Mouse (Mus musculus) embryonic fibroblast, embryonic 13.5 days (primary cell): Measurements from ENCODE around the gene Uaca. TPM values are rescaled to one million over a fixed set of nuclear protein-coding genes. Genes with fewer than 3 reads are reported as not detected.

Experiments
- H3K27ac ChIP-seq: 2 replicates; pipeline ENCODE4 v1.5.1; 2012; ENCODE audit warnings: low read length, control low read depth, inconsistent platforms; ENCODE audit not compliant: insufficient read depth
- H3K4me1 ChIP-seq: 2 replicates; pipeline ENCODE4 v1.6.1; 2011; ENCODE audit warnings: low read length; ENCODE audit not compliant: control insufficient read depth, insufficient read depth
- H3K4me3 ChIP-seq: 2 replicates; pipeline ENCODE4 v1.5.1; 2011; ENCODE audit warnings: mild to moderate bottlenecking, control low read depth, low read length; ENCODE audit not compliant: insufficient read depth
- CTCF ChIP-seq: IDR thresholded peaks from 2 replicates; pipeline ENCODE4 v1.5.1; 2011; ENCODE audit warnings: mild to moderate bottlenecking, control low read depth, low read length, moderate library complexity, borderline replicate concordance; ENCODE audit not compliant: insufficient read depth
- POLR2A ChIP-seq: IDR thresholded peaks from 2 replicates; pipeline ENCODE4 v1.6.1; 2011; ENCODE audit warnings: low read depth, mild to moderate bottlenecking, control low read depth, low read length, moderate library complexity
- polyA plus RNA-seq: library from polyadenylated mRNA; stranded (reverse); fragments of >200 nt; gene quantifications from 2 replicates; pipeline ENCODE4 v1.2.4, GENCODE M21; 2011; ENCODE audit warnings: low read depth; ENCODE audit not compliant: missing spikeins, insufficient read length

The Uaca gene
- polyA plus RNA-seq, 1 experiment, result 15.1 TPM

DNA sequence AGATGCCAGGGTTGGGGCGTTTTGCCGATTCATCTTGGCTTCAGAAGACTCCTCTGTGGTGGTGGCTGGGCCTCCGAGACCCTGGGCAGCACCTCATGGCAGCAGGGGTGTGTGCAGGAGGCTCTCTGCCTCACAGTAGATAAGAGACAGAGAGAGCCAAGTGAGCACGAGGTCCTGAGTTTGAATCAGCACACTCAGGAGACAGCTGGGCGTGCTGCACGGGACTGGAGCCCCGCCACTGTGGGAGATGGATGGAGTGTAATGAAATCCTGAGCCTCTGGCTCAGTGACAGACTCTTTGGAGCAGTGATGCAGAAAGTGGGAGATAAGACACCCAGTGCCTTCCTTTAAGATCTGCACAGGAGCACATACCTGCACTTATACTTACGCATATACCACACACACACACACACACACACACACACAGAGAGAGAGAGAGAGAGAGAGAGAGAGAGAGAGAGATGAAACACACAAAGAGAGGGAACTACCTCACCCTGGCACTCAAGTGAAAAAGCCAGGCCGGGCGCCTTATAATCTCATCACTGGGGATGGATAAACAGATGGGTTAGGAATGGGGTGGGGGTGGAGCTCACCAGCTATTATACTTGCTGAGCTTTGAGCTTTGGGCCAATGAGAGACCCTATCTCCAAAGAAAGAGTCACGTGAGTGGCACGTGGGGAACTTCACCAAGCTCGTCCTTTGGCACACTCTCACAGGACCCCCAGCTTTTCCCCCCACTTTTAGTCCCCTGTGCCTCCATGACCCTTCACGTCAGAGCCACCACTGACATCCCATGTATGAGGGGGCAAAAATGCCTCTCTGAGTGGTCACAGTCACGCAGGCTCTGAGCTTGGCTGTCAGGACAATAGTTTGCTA, 37.2 kb upstream of the Uaca start:
- TF ChIP-seq CTCF, result no peak
- TF ChIP-seq POLR2A, result no peak
- Histone ChIP-seq H3K4me3 (no peak overlapping the region), H3K27ac (no peak overlapping the region), H3K4me1 (peaks cover 4% of the 10 kb centered on the region)

DNA sequence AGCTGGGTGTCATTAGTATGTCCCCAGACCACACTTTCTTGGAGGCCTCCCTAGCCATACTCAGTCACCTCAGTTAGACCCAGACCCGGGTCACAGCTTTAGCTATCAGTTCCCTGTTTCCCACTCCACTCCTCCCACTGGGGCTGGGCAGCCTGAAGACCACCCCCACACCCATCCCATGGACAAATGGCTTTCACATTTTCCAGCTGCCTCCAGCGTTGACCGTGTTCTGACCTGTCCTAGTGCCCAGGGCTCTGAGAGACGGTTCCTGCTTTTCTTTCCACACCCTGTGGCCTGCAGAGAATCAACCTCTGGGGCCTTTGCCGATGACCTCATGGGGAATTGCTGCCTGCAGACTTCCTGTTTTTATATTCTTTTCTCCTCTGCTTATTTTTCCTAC, 36.5 kb upstream of the Uaca start:
- no peak overlapping the region for H3K27ac ChIP-seq
- TF ChIP-seq POLR2A, result no peak
- TF ChIP-seq CTCF, result no peak
- peaks cover 4% of the 10 kb centered on the region for H3K4me1 ChIP-seq
- H3K4me3 ChIP-seq, result no peak overlapping the region

DNA sequence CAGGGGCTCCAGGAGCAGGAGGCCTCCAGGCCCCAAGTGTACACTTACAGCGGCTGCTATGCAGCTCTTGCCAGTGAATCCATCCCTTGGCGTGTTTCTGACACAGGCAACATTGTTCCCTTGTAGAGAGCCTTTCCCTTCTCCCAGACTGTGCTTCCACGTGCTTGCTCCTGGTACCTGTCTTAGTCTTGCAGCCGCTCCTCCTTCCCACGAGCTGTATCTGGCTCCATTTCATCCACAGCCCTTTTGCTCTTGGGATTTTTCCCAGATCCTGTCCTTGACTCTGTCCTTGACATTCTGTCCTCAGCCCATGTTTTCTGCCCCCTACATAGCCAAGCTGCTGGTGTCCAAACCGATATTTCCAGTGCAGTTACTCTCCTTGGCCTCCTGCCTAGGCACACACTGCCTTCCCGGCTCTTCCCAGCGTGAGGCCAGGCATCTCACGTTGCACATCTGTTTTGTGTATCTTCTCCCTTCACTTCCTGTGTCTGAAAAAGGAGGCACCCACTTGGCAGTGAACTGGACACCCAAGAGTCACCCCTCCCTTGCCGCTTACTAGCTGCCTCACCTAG, 34.8 kb upstream of the Uaca start:
- Histone ChIP-seq H3K4me1 (peaks cover 4% of the 10 kb centered on the region), H3K27ac (no peak overlapping the region), H3K4me3 (no peak overlapping the region)
- TF ChIP-seq POLR2A (no peak), CTCF (no peak)

DNA sequence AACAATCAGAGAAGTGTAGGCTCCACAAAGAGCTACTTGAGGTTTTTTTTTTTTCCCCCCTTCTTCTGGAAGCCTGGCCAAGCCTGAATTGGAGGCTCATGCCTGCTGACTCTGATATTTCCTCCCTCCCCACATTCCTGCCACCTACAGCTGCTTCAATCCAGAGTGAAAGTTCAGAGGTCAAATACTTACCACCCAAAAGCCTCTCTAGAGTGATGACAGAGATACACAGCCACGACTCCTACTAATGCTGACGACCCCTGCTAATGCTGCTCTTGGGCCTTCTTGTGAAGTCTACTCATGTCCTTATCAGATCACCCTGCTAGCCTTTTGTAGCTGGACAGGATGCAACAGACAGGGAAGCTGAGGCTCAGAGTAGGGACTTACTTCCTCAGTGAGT, 29.2 kb upstream of the Uaca start:
- no peaks in the 10 kb centered on the region for H3K4me1 ChIP-seq
- no peak overlapping the region for H3K4me3 ChIP-seq
- TF ChIP-seq POLR2A, result no peak
- TF ChIP-seq CTCF, result no peak
- H3K27ac ChIP-seq, result no peak overlapping the region

DNA sequence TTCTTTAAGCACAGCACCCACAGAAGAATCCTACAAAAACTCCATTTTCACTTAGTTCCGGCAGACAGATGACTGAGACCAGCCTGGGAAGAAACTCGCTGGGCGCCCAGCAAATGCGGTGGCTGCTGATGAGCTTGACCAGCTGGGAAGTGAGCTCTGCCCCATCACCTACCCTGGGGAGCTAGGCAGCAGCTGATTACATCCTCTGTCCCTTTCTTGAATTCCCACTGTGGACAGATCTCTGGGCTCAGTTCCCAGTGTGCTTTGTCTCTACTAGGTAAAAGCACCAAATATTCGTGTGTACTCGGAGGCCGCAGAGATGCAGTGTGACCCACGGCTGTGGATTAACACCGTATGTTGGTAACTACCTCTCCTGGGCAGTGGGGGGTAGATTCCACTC, 25.9 kb upstream of the Uaca start:
- Histone ChIP-seq H3K4me1 (peaks cover 6% of the 10 kb centered on the region; the same call in 1 of the 2 replicates), H3K27ac (no peak overlapping the region), H3K4me3 (no peak overlapping the region)
- TF ChIP-seq POLR2A (no peak), CTCF (no peak)

DNA sequence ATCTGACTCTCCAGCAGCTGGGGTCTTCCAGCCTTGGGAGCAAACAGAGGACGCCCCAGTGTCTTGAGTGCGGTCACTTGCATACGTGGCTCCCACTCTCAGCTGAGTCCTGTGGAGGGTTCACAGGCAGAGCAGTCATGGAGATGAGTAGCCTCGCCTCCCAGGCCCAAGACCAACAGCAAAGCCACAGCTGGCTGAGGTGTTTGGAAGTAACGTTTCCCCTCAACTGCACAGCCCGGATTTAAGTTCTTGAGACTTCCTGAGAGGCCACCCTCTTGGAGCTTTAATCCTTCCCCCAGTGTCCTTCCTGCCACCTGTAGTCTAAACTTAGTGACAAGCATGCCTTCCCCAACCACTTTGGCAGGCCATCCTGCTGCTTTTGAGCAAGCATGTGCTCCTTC, 24.6 kb upstream of the Uaca start:
- no peak for TF ChIP-seq CTCF
- TF ChIP-seq POLR2A, result no peak
- H3K27ac ChIP-seq, result no peak overlapping the region
- peaks cover 6% of the 10 kb centered on the region; the same call in 1 of the 2 replicates for H3K4me1 ChIP-seq
- no peak overlapping the region for H3K4me3 ChIP-seq

DNA sequence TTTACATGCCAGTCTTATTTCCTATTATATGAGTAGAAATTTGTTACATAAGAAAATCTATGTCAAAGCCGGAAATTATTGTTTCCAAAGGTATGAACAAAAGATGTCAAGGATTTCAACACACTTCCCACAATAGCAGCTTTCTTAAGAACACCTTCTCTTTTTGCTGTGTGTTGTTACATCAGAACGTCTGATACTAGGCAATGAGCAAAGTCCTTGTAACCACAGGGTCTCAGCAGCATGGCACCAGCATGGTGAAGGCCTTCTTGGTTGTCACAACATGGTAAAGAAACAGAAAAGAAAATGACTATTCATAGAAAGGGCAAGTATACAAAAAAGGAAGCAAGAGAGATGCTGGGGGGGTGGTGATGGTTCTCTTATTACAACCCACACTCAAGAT, 20.6 kb upstream of the Uaca start:
- no peak overlapping the region for H3K4me3 ChIP-seq
- H3K27ac ChIP-seq, result no peak overlapping the region
- no peak for TF ChIP-seq CTCF
- TF ChIP-seq POLR2A, result no peak
- H3K4me1 ChIP-seq, result peaks cover 13% of the 10 kb centered on the region

DNA sequence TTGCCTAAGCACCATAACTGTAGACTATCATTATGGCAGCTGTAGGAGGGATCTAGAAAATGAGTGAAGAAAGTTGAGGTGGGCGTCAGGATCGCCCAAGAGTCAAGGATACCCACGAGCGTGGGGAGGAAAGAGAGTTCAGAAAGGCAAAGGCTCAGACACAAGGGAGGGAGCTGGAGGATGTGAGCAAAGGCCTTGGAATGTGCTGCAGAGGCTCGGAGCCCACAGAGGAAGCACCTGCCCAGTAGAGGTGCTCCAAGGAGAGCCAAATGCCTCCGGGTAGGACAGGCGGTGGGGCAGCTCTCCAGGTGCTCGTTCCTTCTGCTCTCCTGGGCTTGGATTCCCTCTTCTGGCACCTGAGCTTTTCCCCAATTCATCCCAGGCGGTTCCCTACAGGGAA, 17.4 kb upstream of the Uaca start:
- TF ChIP-seq CTCF (no peak), POLR2A (no peak)
- Histone ChIP-seq H3K27ac (no peak overlapping the region), H3K4me3 (no peak overlapping the region), H3K4me1 (peaks cover 7% of the 10 kb centered on the region; the same call in 1 of the 2 replicates)

DNA sequence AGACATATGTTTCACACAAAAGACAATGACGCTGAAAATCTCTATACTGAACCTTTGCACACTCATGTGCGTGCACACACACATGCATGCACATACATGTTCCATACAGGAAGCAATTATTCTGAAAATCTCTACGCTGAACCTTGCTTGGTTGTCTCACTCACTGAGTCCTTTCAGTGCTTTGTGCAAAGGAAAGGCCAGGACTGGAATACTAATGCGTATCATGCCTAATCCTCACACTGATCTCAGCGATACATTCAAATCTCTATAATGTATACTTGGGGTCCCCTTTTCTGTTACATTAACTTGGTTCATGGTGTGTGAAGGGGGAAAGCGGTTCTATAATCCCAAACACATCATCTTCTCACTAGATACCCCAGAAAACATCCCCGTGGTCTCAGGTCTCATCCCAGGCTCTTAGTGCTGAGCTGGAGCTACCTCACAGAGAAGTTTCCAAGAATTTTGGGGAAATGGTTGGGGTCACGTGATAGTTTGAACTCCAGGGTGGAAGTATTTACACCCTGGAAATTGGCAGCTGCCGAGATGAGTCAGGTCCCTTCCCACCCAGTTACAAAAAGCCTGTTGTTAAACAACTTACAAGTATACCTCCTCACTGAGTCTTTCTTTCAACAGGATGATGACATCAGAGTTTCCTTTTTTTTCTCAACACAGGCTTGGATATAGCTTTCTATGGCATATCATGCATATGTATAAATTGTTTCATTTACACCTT, 12.1 kb upstream of the Uaca start:
- Histone ChIP-seq H3K27ac (no peak overlapping the region), H3K4me1 (no peaks in the 10 kb centered on the region; the same call in 1 of the 2 replicates), H3K4me3 (no peak overlapping the region)
- TF ChIP-seq CTCF, result no peak
- no peak for TF ChIP-seq POLR2A

DNA sequence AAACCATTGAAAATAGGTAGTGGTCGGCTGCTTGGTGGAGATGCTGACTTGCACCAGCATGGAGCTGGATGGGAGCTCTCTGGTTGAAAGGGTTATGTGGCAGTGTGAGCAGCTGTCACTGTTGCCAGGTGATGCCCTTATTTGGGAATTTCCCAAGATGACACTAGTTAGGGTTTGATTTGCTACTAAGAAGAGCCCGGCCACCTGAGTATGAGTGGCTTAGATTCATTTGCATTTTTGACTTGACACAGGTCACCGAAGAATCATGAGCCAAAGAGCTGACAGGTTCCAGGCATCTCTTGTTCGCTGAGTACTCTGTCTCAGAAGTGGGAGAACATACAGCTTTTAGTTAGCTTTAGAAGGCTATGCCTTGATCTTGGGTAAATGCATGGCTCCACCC, 9.3 kb upstream of the Uaca start:
- H3K4me1 ChIP-seq, result no peaks in the 10 kb centered on the region; the same call in 1 of the 2 replicates
- no peak overlapping the region for H3K4me3 ChIP-seq
- no peak for TF ChIP-seq POLR2A
- TF ChIP-seq CTCF, result no peak
- H3K27ac ChIP-seq, result no peak overlapping the region

DNA sequence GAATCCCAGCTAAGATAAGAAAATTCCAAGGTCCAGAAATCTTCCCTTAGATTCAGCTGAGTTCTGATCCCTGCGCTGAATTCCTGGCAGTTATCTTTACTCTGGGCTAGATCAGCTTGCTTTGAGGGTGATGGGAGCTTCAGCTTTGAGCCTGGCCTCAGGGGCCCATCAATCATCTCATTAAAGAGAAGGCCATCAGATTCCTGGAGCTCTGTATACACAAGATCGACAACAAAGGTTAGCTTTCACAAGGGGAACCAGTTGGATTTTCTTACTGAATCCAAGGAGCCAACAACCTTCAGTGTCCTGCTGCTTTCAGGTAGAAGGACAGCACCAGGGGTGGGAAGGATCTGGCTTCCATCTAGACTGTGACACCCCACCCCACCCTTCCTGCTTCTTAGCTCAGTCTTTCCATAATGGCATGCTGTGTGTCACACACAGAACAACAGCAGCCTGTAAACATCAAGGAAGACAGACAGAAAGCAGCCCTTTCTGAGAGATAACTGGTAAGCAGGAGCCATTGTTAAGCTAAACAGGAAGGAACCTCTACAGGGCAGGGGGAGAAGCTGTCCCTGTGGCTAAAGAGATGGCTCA, 6.7 kb upstream of the Uaca start:
- Histone ChIP-seq H3K4me3 (no peak overlapping the region), H3K4me1 (no peaks in the 10 kb centered on the region; the same call in 1 of the 2 replicates), H3K27ac (no peak overlapping the region)
- TF ChIP-seq POLR2A, result no peak
- TF ChIP-seq CTCF, result no peak
